Mouse (Mus musculus) cerebellum, adult 11 months (tissue): ENCODE data around the gene Slc25a38.

Experiments used
- DNase-seq: peaks from one replicate; pipeline ENCODE4 v3.0.0; 2022

Gene Slc25a38

GRCm38 (mm10) chr9:120151152-120151551 is 41.0 kb downstream of the Slc25a38 start:
- DNase-seq, result no peak

GRCm38 (mm10) chr9:120151906-120152399 is 41.8 kb downstream of the Slc25a38 start:
- no peak for DNase-seq

- no peak for DNase-seq
Measured at GRCm38 (mm10) chr9:120158047-120158446, 47.9 kb downstream of the Slc25a38 start.

- DNase-seq, result no peak
Measured at GRCm38 (mm10) chr9:120163862-120164261, 53.7 kb downstream of the Slc25a38 start.

GRCm38 (mm10) chr9:120167826-120168225 is 57.7 kb downstream of the Slc25a38 start:
- no peak for DNase-seq

- DNase-seq, result peak; percentile 21
Measured at GRCm38 (mm10) chr9:120171295-120171694, 61.1 kb downstream of the Slc25a38 start.
